Mouse (Mus musculus) megakaryocyte, embryonic 14.5 days (primary cell): Measurements from ENCODE around the gene Scd2.

Experiments
- FLI1 ChIP-seq: IDR thresholded peaks from 2 replicates; pipeline ENCODE4 v1.6.1; 2012; ENCODE audit warnings: low read length, inconsistent platforms, mixed read lengths
- GATA1 ChIP-seq: IDR thresholded peaks from 3 replicates; pipeline ENCODE4 v1.6.1; 2012; ENCODE audit warnings: mixed read lengths, low read length, inconsistent platforms, borderline replicate concordance

- TF ChIP-seq GATA1 = no peak
- no peak for TF ChIP-seq FLI1
These were observed 8.8 kb upstream of the Scd2 start for GRCm38 (mm10) chr19:44284723-44285122.
